In the genomic region with DNA sequence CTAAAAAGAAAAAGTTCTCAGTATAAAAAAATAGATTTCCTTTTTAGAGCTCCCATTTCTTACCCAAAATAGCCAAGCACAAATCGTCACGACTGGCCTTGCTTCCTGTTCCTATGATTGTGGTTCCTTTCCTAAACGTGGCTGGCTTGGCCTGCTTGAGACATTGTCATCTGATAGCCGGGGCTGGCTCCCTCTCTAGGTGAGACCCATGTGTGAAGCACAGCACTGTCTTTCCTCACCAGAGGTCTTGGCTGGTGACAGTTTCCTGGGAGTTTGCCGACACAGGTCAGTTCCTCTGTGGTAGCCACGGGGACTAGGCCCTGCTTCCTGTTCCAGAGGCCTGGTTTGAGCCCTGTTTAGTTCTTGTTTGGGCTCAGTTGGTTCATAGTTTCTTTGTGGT, we compare ENCODE assay signal across 10 mouse cellular contexts. TPM values are rescaled to one million over a fixed set of nuclear protein-coding genes. Genes with fewer than 3 reads are reported as not detected.
DNase-seq lines count a peak whose midpoint lies in the region; ATAC-seq and TF ChIP-seq lines count a peak whose summit lies in the region.
"Had no signal": no experiment of that assay in that cellular context is flagged by ENCODE, and none has a peak within 500 bp of the region (broad histone marks: within the 10 kb centered on the region; RNA-seq: fewer than 3 reads in every experiment).

No protein-coding gene starts in this region.

- TF ChIP-seq POLR2A in cortical plate, adult 2 months (IDR thresholded peaks at IDR 0.05; ENCODE audit: extremely low read depth, insufficient read depth, low read length), result no peak

- H3K4me3 ChIP-seq in cortical plate, adult 2 months (ENCODE audit: insufficient read depth, low read length), result no peak overlapping the region
- H3K4me3 ChIP-seq in liver, postnatal 0 days (ENCODE audit: low read depth, low read length), result no peak overlapping the region
- no peak overlapping the region for H3K4me3 ChIP-seq in hindbrain, embryonic 13.5 days
- H3K4me3 ChIP-seq: neural tube, embryonic 12.5 days had no signal

- H3K27me3 ChIP-seq in liver, postnatal 0 days (ENCODE audit: insufficient read depth, low read length), result no peaks in the 10 kb centered on the region
- peaks cover 17% of the 10 kb centered on the region for H3K27me3 ChIP-seq in hindbrain, embryonic 13.5 days

- TF ChIP-seq CTCF in cortical plate, adult 2 months (IDR thresholded peaks at IDR 0.05; ENCODE audit: extremely low read depth, insufficient read depth, low read length), result no peak
- 0 out of 2 replicates have a peak, but pooled peaks have one; percentile 3 for TF ChIP-seq CTCF in liver, postnatal 0 days (IDR thresholded peaks at IDR 0.05; ENCODE audit: low read depth)

- H3K4me1 ChIP-seq in cortical plate, adult 2 months (ENCODE audit: control insufficient read depth, insufficient read depth, low read length), result peaks cover 11% of the 10 kb centered on the region
- H3K4me1 ChIP-seq in liver, postnatal 0 days (ENCODE audit: insufficient read depth), result peaks cover 42% of the 10 kb centered on the region
- H3K4me1 ChIP-seq in hindbrain, embryonic 13.5 days (replicated peaks), result 0 out of 2 replicates have a peak, but pooled peaks cover 5% of the 10 kb centered on the region
- H3K4me1 ChIP-seq: neural tube, embryonic 12.5 days had no signal

- DNase-seq in layer of hippocampus, adult 11-12 months (ENCODE audit: low spot score), result peak; percentile 30
- no peak for DNase-seq in layer of hippocampus, adult 9-10 months (ENCODE audit: low spot score)
- peak; percentile 67 for DNase-seq in heart, postnatal 4 days
- DNase-seq in liver, postnatal 0 days, result peak; percentile 53
- DNase-seq in c-Kit-positive CD71-positive TER-119-positive erythroid progenitor cells, embryonic 14.5 days (ENCODE audit: low spot score), result no peak
- no peak for DNase-seq in layer of hippocampus, adult 18-20 months (ENCODE audit: low spot score in 2 of 2)

- no peaks in the 10 kb centered on the region for H3K9me3 ChIP-seq in liver, postnatal 0 days (ENCODE audit: low read length)
- H3K9me3 ChIP-seq in hindbrain, embryonic 13.5 days, result no peaks in the 10 kb centered on the region
- H3K9me3 ChIP-seq: G1E; neural tube, embryonic 12.5 days had no signal

- H3K9ac ChIP-seq in liver, postnatal 0 days (replicated peaks), result no peak overlapping the region
- H3K9ac ChIP-seq in hindbrain, embryonic 13.5 days, result no peak overlapping the region
- H3K9ac ChIP-seq: neural tube, embryonic 12.5 days had no signal

- 23% methylated on average over 6 of the region's 6 CpGs for WGBS in liver, postnatal 0 days (ENCODE audit: insufficient replicate concordance)
- WGBS in hindbrain, embryonic 13.5 days, result 69% methylated on average over 6 of the region's 6 CpGs

- peak; percentile 24; the same call in 1 of the 2 replicates for ATAC-seq in liver, postnatal 0 days
- ATAC-seq in hindbrain, embryonic 13.5 days (ENCODE audit: low FRiP score), result no peak

- H3K27ac ChIP-seq in cortical plate, adult 2 months (ENCODE audit: insufficient read depth, low read length), result peak overlapping the region; percentile 9; the same call in 1 of the 2 replicates
- H3K27ac ChIP-seq in liver, postnatal 0 days (ENCODE audit: low read depth), result peak overlapping the region; percentile 35; the same call in 1 of the 2 replicates
- H3K27ac ChIP-seq in hindbrain, embryonic 13.5 days, result no peak overlapping the region
- H3K27ac ChIP-seq: neural tube, embryonic 12.5 days had no signal

- no peak for TF ChIP-seq EP300 in liver, postnatal 0 days (IDR thresholded peaks at IDR 0.05; ENCODE audit: low read depth)

- H3K36me3 ChIP-seq in liver, postnatal 0 days (replicated peaks; ENCODE audit: insufficient read depth, low read length), result no peaks in the 10 kb centered on the region
- H3K36me3 ChIP-seq in hindbrain, embryonic 13.5 days, result no peaks in the 10 kb centered on the region
- H3K36me3 ChIP-seq: G1E; neural tube, embryonic 12.5 days had no signal

- no peak overlapping the region for H3K4me2 ChIP-seq in liver, postnatal 0 days (ENCODE audit: low read depth, low read length)
- no peak overlapping the region for H3K4me2 ChIP-seq in hindbrain, embryonic 13.5 days
- H3K4me2 ChIP-seq: neural tube, embryonic 12.5 days had no signal

RNA-seq across cellular contexts. Expression of gene Map3k5, which starts 6.8 kb away (rescaled TPM):
- polyA plus RNA-seq in cortical plate, adult 2 months (2012; rRNA removed), result 17.2 and 19.6 TPM in 2 replicates
- 10 to 100 TPM; 27.7 to 28.3 TPM for total RNA-seq in heart, postnatal 4 days (2021)
- polyA plus RNA-seq in liver, postnatal 0 days (2015; fragmentation: Nextera tagmentation; extraction: Ambion mirVana), result 1.1 and 1.4 TPM in 2 replicates
- total RNA-seq in layer of hippocampus, adult 18-20 months (2021), result 10 to 100 TPM; 24.1 to 32.5 TPM
- 0.65 and 0.74 TPM in 2 replicates for polyA plus RNA-seq in hindbrain, embryonic 13.5 days (2015; fragmentation: Nextera tagmentation; extraction: Ambion mirVana)

RNA-seq across cellular contexts. Expression of gene Pex7, which starts 33.6 kb away (rescaled TPM):
- 35.4 and 35.8 TPM in 2 replicates for polyA plus RNA-seq in cortical plate, adult 2 months (2012; rRNA removed)
- 10 to 100 TPM; 24.0 to 24.2 TPM for total RNA-seq in heart, postnatal 4 days (2021)
- polyA plus RNA-seq in liver, postnatal 0 days (2015; fragmentation: Nextera tagmentation; extraction: Ambion mirVana), result 51.4 and 58.5 TPM in 2 replicates
- 10 to 100 TPM; 22.8 to 23.2 TPM for total RNA-seq in layer of hippocampus, adult 18-20 months (2021)
- polyA plus RNA-seq in hindbrain, embryonic 13.5 days (2015; fragmentation: Nextera tagmentation; extraction: Ambion mirVana), result 24.8 and 30.7 TPM in 2 replicates

Comparison
In these comparisons a context has a peak if more than half of its experiments do, and no peak if none do; other contexts are left out.
1. DNase-seq: peak in layer of hippocampus, adult 11-12 months (single experiment), heart, postnatal 4 days (single experiment) and liver, postnatal 0 days (single experiment); none in layer of hippocampus, adult 9-10 months (single experiment), c-Kit-positive CD71-positive TER-119-positive erythroid progenitor cells, embryonic 14.5 days (single experiment) and layer of hippocampus, adult 18-20 months (0 of 2).